Mouse (Mus musculus): ENCODE data around the gene Col9a2. TPM values are rescaled to one million over a fixed set of nuclear protein-coding genes. Genes with fewer than 3 reads are reported as not detected.
A peak's percentile ranks its signal among the peaks of the same experiment; 100 is the strongest.

The Col9a2 gene
- polyA plus RNA-seq, 1 experiment from 2014 or later = 78.8 TPM

GRCm38 (mm10) chr4:121009151-121009550 is 30.0 kb upstream of the Col9a2 start:
- Histone ChIP-seq H3K4me3 (replicated peaks) (no peak overlapping the region), H3K27ac (no peak overlapping the region), H3K4me1 (replicated peaks) (peaks cover 32% of the 10 kb centered on the region), H3K36me3 (no peaks in the 10 kb centered on the region), H3K4me2 (no peak overlapping the region), H3K9me3 (no peaks in the 10 kb centered on the region), H3K9ac (replicated peaks) (no peak overlapping the region), H3K27me3 (no peaks in the 10 kb centered on the region)
- ATAC-seq (ENCODE audit: insufficient number of reproducible peaks, insufficient read depth, low FRiP score, low TSS enrichment, low read depth) = no peak
- 84% methylated on average over 5 of the region's 5 CpGs for WGBS

- no peak for ATAC-seq (ENCODE audit: insufficient number of reproducible peaks, insufficient read depth, low FRiP score, low TSS enrichment, low read depth)
- H3K27ac ChIP-seq = no peak overlapping the region
- H3K27me3 ChIP-seq = no peaks in the 10 kb centered on the region
- 82% methylated on average over 11 of the region's 11 CpGs for WGBS
- no peak overlapping the region for H3K4me2 ChIP-seq
- H3K36me3 ChIP-seq = no peaks in the 10 kb centered on the region
- H3K4me3 ChIP-seq (replicated peaks) = no peak overlapping the region
- no peaks in the 10 kb centered on the region for H3K9me3 ChIP-seq
- no peak overlapping the region; the same call in 1 of the 2 replicates for H3K9ac ChIP-seq (replicated peaks)
- peaks cover 36% of the 10 kb centered on the region for H3K4me1 ChIP-seq (replicated peaks)
Observed at GRCm38 (mm10) chr4:121010770-121011549, 28.2 kb upstream of the Col9a2 start.

GRCm38 (mm10) chr4:121014594-121015267 is 24.5 kb upstream of the Col9a2 start:
- Histone ChIP-seq H3K4me1 (replicated peaks) (peaks cover 28% of the 10 kb centered on the region), H3K27ac (no peak overlapping the region), H3K27me3 (no peaks in the 10 kb centered on the region), H3K4me3 (replicated peaks) (no peak overlapping the region), H3K9ac (replicated peaks) (no peak overlapping the region), H3K4me2 (peak overlapping the region; percentile 97; the same call in 1 of the 2 replicates), H3K9me3 (no peaks in the 10 kb centered on the region), H3K36me3 (no peaks in the 10 kb centered on the region)
- WGBS = 82% methylated on average over 10 of the region's 10 CpGs
- no peak for ATAC-seq (ENCODE audit: insufficient number of reproducible peaks, insufficient read depth, low FRiP score, low TSS enrichment, low read depth)

- H3K36me3 ChIP-seq = no peaks in the 10 kb centered on the region
- peak overlapping the region; percentile 97; the same call in 1 of the 2 replicates for H3K4me2 ChIP-seq
- H3K27ac ChIP-seq = no peak overlapping the region
- no peaks in the 10 kb centered on the region for H3K9me3 ChIP-seq
- no peak overlapping the region for H3K9ac ChIP-seq (replicated peaks)
- H3K27me3 ChIP-seq = no peaks in the 10 kb centered on the region
- no peak overlapping the region for H3K4me3 ChIP-seq (replicated peaks)
- 82% methylated on average over 7 of the region's 7 CpGs for WGBS
- no peak for ATAC-seq (ENCODE audit: insufficient number of reproducible peaks, insufficient read depth, low FRiP score, low TSS enrichment, low read depth)
- peaks cover 26% of the 10 kb centered on the region for H3K4me1 ChIP-seq (replicated peaks)
Observed at GRCm38 (mm10) chr4:121015268-121015659, 23.9 kb upstream of the Col9a2 start.

DNA sequence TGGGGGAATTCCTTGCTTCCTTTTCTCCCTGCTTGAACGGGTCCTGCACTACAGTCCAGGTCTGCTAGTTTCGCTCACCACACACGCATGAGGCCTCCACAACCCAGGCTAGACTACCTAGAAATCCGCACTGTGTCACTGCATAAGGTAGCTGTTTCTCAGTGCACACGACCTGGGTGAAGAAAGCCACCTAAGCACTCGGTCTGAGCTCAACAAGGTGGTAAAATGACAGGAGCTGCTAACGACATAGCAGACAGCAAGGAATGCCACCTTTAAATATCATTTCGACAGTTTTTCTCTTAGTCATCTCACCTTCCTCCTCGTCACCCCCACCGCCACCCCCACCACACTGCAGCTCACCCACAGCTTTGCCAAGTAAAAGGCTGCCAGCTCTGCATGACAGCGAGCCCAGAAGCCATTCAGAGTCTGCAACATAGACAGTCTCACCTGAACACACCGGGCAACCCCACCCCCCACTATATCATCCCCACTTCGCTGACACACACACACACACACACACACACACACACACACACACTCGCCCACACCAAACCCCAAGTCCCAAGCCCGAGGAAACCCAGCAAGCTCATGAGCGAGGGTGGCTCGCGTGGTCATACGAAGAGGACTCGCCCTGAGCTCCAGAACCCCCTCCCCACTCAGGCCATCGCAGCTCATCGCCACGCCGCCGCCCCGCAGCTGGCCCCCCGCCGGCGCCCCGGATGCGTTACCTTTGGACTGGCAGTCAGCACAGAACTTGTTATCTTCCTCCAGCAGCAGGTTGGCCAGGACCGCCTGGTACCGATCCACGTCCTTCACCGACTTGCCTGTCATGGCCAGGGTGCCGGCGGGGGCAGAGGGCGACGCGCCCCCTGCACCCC is 22.9 kb upstream of the Col9a2 start:
- Histone ChIP-seq H3K9me3 (no peaks in the 10 kb centered on the region), H3K4me1 (replicated peaks) (peaks cover 17% of the 10 kb centered on the region), H3K9ac (replicated peaks) (peak overlapping the region; percentile 83), H3K4me2 (peak overlapping the region; percentile 97), H3K36me3 (no peaks in the 10 kb centered on the region), H3K4me3 (replicated peaks) (peak overlapping the region; percentile 98), H3K27me3 (no peaks in the 10 kb centered on the region), H3K27ac (peak overlapping the region; percentile 69; the same call in 1 of the 2 replicates)
- peak; percentile 33 for ATAC-seq (ENCODE audit: insufficient number of reproducible peaks, insufficient read depth, low FRiP score, low TSS enrichment, low read depth)
- WGBS = 5% methylated on average over 40 of the region's 40 CpGs

DNA sequence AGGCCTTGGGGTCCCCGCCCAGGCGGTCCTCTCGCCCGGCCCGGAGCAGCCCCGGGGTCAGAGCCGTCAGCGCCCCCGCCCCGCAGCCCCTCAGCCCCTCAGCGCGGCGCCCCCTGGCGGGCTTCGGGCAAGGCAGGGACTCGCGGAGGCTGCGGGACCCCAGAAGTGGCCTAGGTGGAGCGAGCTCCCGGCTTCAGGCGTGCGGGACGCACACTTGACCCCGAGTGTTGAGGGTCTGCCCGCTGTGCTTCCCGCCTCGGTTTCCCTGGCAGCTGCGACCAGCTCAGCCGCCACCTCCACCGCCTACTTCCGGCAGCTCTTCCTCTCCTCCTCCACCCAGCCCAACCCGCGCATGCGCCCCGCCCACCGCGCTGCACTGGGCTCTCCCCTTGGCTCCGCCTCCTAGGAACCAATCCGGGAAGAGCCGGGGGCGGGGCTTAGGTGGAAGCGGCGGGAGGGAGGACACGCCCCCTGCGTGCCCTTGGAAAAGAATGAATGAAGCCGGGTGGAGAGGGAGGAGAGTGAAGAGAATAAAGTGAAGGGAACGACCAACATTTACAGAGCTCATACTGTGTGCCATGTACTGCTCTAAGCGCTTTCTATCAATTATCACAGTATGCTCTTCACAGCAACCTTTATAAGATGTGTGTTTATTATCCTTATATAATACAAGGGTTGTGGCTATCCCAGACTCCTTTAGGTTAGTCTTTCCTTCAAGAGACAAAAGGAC is 22.1 kb upstream of the Col9a2 start, which contains the start of gene Smap2:
Gene Smap2 (minus strand): TSS at position 320 of the 730 bp plus-strand sequence.
- Histone ChIP-seq H3K36me3 (no peaks in the 10 kb centered on the region), H3K4me2 (peak within 1 kb of the TSS; percentile 97), H3K4me1 (replicated peaks) (peaks cover 17% of the 10 kb centered on the region), H3K4me3 (replicated peaks) (peak within 1 kb of the TSS; percentile 98), H3K9me3 (no peaks in the 10 kb centered on the region), H3K9ac (replicated peaks) (peak within 1 kb of the TSS; percentile 83), H3K27me3 (no peaks in the 10 kb centered on the region), H3K27ac (peak within 1 kb of the TSS; percentile 69; the same call in 1 of the 2 replicates)
- 1% methylated on average over 38 of the region's 48 CpGs for WGBS
- ATAC-seq (ENCODE audit: insufficient number of reproducible peaks, insufficient read depth, low FRiP score, low TSS enrichment, low read depth) = peak; percentile 95

DNA sequence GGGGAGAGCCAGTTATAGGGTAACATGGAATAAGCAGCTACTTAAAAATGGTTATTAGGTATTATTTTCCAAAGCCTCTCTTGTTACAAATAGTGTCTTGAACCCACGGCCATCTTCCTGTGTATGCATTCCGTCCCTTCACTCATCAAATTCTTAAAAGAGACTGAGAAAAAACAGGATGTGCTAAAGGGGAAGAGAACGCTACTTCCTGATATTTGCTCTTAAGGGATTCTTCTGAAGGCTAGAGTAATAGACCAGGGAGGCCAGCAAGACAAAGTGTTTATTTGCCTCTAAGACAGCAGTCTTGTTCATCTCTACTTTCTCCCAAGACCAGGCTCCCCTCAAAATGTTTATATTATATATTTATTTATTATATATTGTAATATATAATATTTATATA is 20.9 kb upstream of the Col9a2 start:
- ATAC-seq (ENCODE audit: insufficient number of reproducible peaks, insufficient read depth, low FRiP score, low TSS enrichment, low read depth) = no peak
- H3K4me2 ChIP-seq = no peak overlapping the region
- no peaks in the 10 kb centered on the region for H3K36me3 ChIP-seq
- no peak overlapping the region for H3K9ac ChIP-seq (replicated peaks)
- WGBS = 85% methylated on average over 3 of the region's 3 CpGs
- H3K9me3 ChIP-seq = no peaks in the 10 kb centered on the region
- H3K4me1 ChIP-seq (replicated peaks) = peaks cover 17% of the 10 kb centered on the region
- H3K27ac ChIP-seq = no peak overlapping the region
- no peak overlapping the region for H3K4me3 ChIP-seq (replicated peaks)
- H3K27me3 ChIP-seq = no peaks in the 10 kb centered on the region

DNA sequence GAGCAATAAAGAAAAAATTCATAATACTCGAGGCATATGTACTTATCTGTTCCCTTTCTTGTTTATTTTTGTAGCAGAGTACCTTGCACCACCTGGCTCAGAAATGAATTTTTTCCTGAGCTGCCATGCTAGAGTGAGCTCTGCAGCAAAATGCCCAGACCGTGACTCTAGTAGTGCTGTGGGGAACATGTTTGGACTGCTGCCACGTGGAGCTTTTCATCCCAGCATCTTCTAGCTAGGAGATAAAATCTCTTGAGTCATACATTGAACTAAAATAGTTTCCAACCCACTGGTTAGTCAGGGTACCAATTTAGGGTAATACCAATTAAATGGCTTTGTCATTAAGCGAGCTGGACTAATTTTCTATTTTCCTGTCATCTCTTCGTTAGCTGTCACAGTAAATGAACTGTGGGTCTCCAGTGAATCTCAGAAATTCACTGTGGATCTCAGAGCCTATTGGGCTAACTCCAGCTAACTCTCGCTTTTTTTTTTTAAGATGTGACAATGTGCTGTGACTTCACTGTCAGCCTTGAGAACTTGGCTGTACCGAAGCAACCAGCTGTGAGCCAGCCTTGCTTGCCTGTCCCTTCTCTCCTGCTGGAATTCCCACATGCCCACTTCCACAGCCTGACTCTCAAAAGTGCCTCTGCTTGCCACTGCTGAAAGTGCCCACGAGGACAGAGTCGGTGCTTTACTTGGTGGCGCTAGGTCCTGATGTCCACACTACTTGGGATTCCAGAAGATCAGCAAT is 19.0 kb upstream of the Col9a2 start:
- H3K9ac ChIP-seq (replicated peaks) = no peak overlapping the region
- 76% methylated on average over 10 of the region's 10 CpGs for WGBS
- ATAC-seq (ENCODE audit: insufficient number of reproducible peaks, insufficient read depth, low FRiP score, low TSS enrichment, low read depth) = no peak

GRCm38 (mm10) chr4:121021911-121022310 is 17.3 kb upstream of the Col9a2 start:
- Histone ChIP-seq H3K4me3 (replicated peaks) (no peak overlapping the region), H3K27me3 (no peaks in the 10 kb centered on the region), H3K27ac (no peak overlapping the region), H3K9me3 (no peaks in the 10 kb centered on the region), H3K9ac (replicated peaks) (no peak overlapping the region), H3K4me2 (no peak overlapping the region), H3K36me3 (no peaks in the 10 kb centered on the region), H3K4me1 (replicated peaks) (peaks cover 5% of the 10 kb centered on the region; the same call in 1 of the 2 replicates)
- ATAC-seq (ENCODE audit: insufficient number of reproducible peaks, insufficient read depth, low FRiP score, low TSS enrichment, low read depth) = no peak

More for the DNA sequence above, 19.0 kb upstream of the Col9a2 start:
- Histone ChIP-seq H3K27me3 (no peaks in the 10 kb centered on the region), H3K4me2 (no peak overlapping the region), H3K9me3 (no peaks in the 10 kb centered on the region), H3K36me3 (no peaks in the 10 kb centered on the region), H3K27ac (no peak overlapping the region), H3K4me1 (replicated peaks) (peaks cover 17% of the 10 kb centered on the region), H3K4me3 (replicated peaks) (no peak overlapping the region)

- Histone ChIP-seq H3K36me3 (no peaks in the 10 kb centered on the region), H3K9me3 (no peaks in the 10 kb centered on the region), H3K27me3 (no peaks in the 10 kb centered on the region), H3K4me3 (replicated peaks) (no peak overlapping the region), H3K4me2 (no peak overlapping the region), H3K27ac (no peak overlapping the region), H3K9ac (replicated peaks) (no peak overlapping the region), H3K4me1 (replicated peaks) (no peaks in the 10 kb centered on the region)
- ATAC-seq (ENCODE audit: insufficient number of reproducible peaks, insufficient read depth, low FRiP score, low TSS enrichment, low read depth) = no peak
- WGBS = 79% methylated on average over 7 of the region's 7 CpGs
Observed at GRCm38 (mm10) chr4:121023464-121023863, 15.7 kb upstream of the Col9a2 start.
